ENCODE assay signal across 8 mouse cellular contexts in the genomic region with DNA sequence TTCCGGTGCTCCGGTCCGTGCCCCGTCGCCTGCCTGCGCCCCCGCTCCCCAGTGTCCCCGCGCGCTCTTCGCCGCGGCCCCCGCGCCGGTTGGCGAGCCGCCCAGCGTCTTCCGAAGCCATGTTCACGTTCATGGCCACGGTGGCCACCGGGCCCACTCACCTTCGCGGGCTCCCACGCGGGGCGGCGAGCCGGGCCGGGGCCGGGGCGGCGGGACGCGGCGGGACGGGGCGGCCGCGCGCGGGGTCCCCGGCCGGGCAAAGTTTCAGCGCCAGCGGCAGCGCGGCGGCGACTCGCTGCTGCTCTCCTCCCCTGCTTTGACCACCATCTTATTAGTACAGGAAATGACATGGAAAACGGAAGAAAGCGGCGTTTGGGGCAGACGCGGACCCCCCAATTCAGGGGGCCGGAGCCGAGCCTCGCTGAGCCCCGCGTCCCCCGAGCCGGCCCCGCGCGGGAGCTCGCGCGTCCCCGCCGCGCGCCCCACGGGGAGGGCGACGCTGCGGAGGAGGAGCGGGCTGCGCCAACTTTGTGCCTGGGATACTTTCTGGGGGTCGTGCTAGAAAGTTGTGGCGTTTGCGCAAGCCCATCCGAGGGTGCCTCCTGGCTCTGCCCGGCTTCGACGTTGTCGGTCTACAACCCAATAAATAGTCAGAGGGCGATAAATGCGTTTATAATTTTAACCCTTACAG. TPM values are rescaled to one million over a fixed set of nuclear protein-coding genes. Genes with fewer than 3 reads are reported as not detected.
DNase-seq lines count a peak whose midpoint lies in the region; ATAC-seq and TF ChIP-seq lines count a peak whose summit lies in the region.

A gene (minus strand): TSS at position 350 of the 691 bp plus-strand sequence.

- WGBS in hindbrain, embryonic 14.5 days, result under 1% methylated on average over 87 of the region's 90 CpGs
- WGBS in limb, embryonic 10.5 days, result under 1% methylated on average over 90 of the region's 90 CpGs
- WGBS in midbrain, embryonic 14.5 days, result under 1% methylated on average over 78 of the region's 90 CpGs

- no peaks in the 10 kb centered on the region for H3K79me2 ChIP-seq in CH12.LX (replicated peaks; ENCODE audit: control insufficient read depth, extremely low read depth, insufficient read depth, poor library complexity, severe bottlenecking)

- peak within 1 kb of the TSS; percentile 93 for H3K9ac ChIP-seq in CH12.LX (ENCODE audit: insufficient read depth, low read depth)
- peak within 1 kb of the TSS; percentile 92 for H3K9ac ChIP-seq in hindbrain, embryonic 14.5 days
- peak within 1 kb of the TSS; percentile 95 for H3K9ac ChIP-seq in midbrain, embryonic 14.5 days (replicated peaks; ENCODE audit: low read length)

- peak; percentile 41 for DNase-seq in gastrocnemius, adult 2 months
- no peak for DNase-seq in gastrocnemius, adult 18-20 months (ENCODE audit: low spot score)
- DNase-seq in CH12.LX (ENCODE audit: extremely low read depth), result no peak
- DNase-seq in embryo, embryonic 9.5 days (ENCODE audit: extremely low spot score), result peak; percentile 71
- peak; percentile 62 for DNase-seq in hindbrain, embryonic 14.5 days (ENCODE audit: low spot score)
- DNase-seq in limb, embryonic 10.5 days (ENCODE audit: low spot score), result peak; percentile 79
- DNase-seq in midbrain, embryonic 14.5 days, result peak; percentile 72
- DNase-seq in gastrocnemius, postnatal 36 days, result no peak

- H3K4me3 ChIP-seq in gastrocnemius, adult 2 months, result peak within 1 kb of the TSS; percentile 90
- H3K4me3 ChIP-seq in CH12.LX (replicated peaks in 1 of 3; ENCODE audit: low read depth in 2 of 3, low read length in 2 of 3, poor library complexity in 1 of 3), result peak within 1 kb of the TSS in 2 of 3 experiments; percentile 13 to 73
- peak within 1 kb of the TSS; percentile 70 for H3K4me3 ChIP-seq in hindbrain, embryonic 14.5 days (replicated peaks; ENCODE audit: low read length)
- peak within 1 kb of the TSS; percentile 85 for H3K4me3 ChIP-seq in limb, embryonic 10.5 days
- H3K4me3 ChIP-seq in midbrain, embryonic 14.5 days (replicated peaks; ENCODE audit: low read depth, low read length), result peak within 1 kb of the TSS; percentile 45

- intact Hi-C loops in gastrocnemius, adult 2 months (cut with DNase I), result loop anchor here (10.0 kb wide), 1 partner anchor 1101 kb away; a partner anchor contains a TSS
- intact Hi-C loops in gastrocnemius, postnatal 36 days (cut with DNase I), result no loop called here

- no peaks in the 10 kb centered on the region for H3K4me1 ChIP-seq in CH12.LX (ENCODE audit: control insufficient read depth in 1 of 2, insufficient read depth in 2 of 2)
- H3K4me1 ChIP-seq in hindbrain, embryonic 14.5 days (replicated peaks; ENCODE audit: control insufficient read depth, insufficient read depth, low read length), result peaks cover 20% of the 10 kb centered on the region
- H3K4me1 ChIP-seq in limb, embryonic 10.5 days, result peaks cover 55% of the 10 kb centered on the region
- peaks cover 14% of the 10 kb centered on the region for H3K4me1 ChIP-seq in midbrain, embryonic 14.5 days (ENCODE audit: control insufficient read depth, insufficient read depth, low read length)

- TF ChIP-seq CTCF in gastrocnemius, adult 2 months (IDR thresholded peaks at IDR 0.05), result no peak
- TF ChIP-seq CTCF in CH12.LX (conservative IDR thresholded peaks at IDR 0.05 in 1 of 2, IDR thresholded peaks at IDR 0.05 in 1 of 2; ENCODE audit: low read depth in 2 of 2, low read length in 2 of 2), result no peak

- dilution Hi-C loops in CH12.LX (cut with MboI; ENCODE audit: extremely low pct_ligation_motif_present, extremely low pct_unique_long_range_greater_than_20kb, low sequenced_read_pairs), result no loop called here

- TF ChIP-seq EP300 in CH12.LX (IDR thresholded peaks at IDR 0.05; ENCODE audit: low read length), result no peak

- no peaks in the 10 kb centered on the region for H3K9me3 ChIP-seq in CH12.LX (replicated peaks; ENCODE audit: low read length)
- no peaks in the 10 kb centered on the region for H3K9me3 ChIP-seq in hindbrain, embryonic 14.5 days (ENCODE audit: control insufficient read depth, low read length)
- no peaks in the 10 kb centered on the region for H3K9me3 ChIP-seq in limb, embryonic 10.5 days (replicated peaks)
- no peaks in the 10 kb centered on the region for H3K9me3 ChIP-seq in midbrain, embryonic 14.5 days (ENCODE audit: control insufficient read depth, low read length)

- no peaks in the 10 kb centered on the region for H3K36me3 ChIP-seq in CH12.LX (replicated peaks in 1 of 2; ENCODE audit: control insufficient read depth in 1 of 2, insufficient read depth in 1 of 2, low read length in 1 of 2)
- H3K36me3 ChIP-seq in hindbrain, embryonic 14.5 days (replicated peaks; ENCODE audit: control insufficient read depth, insufficient read depth), result no peaks in the 10 kb centered on the region
- H3K36me3 ChIP-seq in limb, embryonic 10.5 days, result 0 out of 2 replicates have a peak, but pooled peaks cover 5% of the 10 kb centered on the region
- no peaks in the 10 kb centered on the region for H3K36me3 ChIP-seq in midbrain, embryonic 14.5 days (ENCODE audit: control insufficient read depth, insufficient read depth, low read length)

- peak; percentile 48 for ATAC-seq in hindbrain, embryonic 14.5 days (ENCODE audit: low FRiP score)
- peak; percentile 47 for ATAC-seq in midbrain, embryonic 14.5 days (ENCODE audit: low FRiP score, low TSS enrichment)

- H3K27ac ChIP-seq in gastrocnemius, adult 2 months, result peak within 1 kb of the TSS; percentile 91
- no peak within 1 kb of the TSS for H3K27ac ChIP-seq in CH12.LX (ENCODE audit: insufficient read depth, low read depth)
- peak within 1 kb of the TSS; percentile 93 for H3K27ac ChIP-seq in hindbrain, embryonic 14.5 days
- H3K27ac ChIP-seq in limb, embryonic 10.5 days, result peak within 1 kb of the TSS; percentile 99
- peak within 1 kb of the TSS; percentile 94 for H3K27ac ChIP-seq in midbrain, embryonic 14.5 days (replicated peaks; ENCODE audit: low read depth, low read length)

- H3K27me3 ChIP-seq in CH12.LX (replicated peaks), result peaks cover 85% of the 10 kb centered on the region
- H3K27me3 ChIP-seq in hindbrain, embryonic 14.5 days (ENCODE audit: control insufficient read depth, insufficient read depth, low read length), result no peaks in the 10 kb centered on the region
- peaks cover 6% of the 10 kb centered on the region for H3K27me3 ChIP-seq in limb, embryonic 10.5 days (ENCODE audit: low read depth, poor library complexity, severe bottlenecking)
- no peaks in the 10 kb centered on the region for H3K27me3 ChIP-seq in midbrain, embryonic 14.5 days (ENCODE audit: control insufficient read depth, insufficient read depth, low read length)

- TF ChIP-seq RAD21 in CH12.LX (IDR thresholded peaks at IDR 0.05; ENCODE audit: low read depth, low read length), result no peak

- TF ChIP-seq POLR2A in CH12.LX (IDR thresholded peaks at IDR 0.05; ENCODE audit: low read depth, low read length), result no peak

- peak within 1 kb of the TSS; percentile 70 for H3K4me2 ChIP-seq in CH12.LX (ENCODE audit: insufficient read depth, low read depth, poor library complexity, severe bottlenecking)
- H3K4me2 ChIP-seq in hindbrain, embryonic 14.5 days (replicated peaks), result peak within 1 kb of the TSS; percentile 86
- peak within 1 kb of the TSS; percentile 66 for H3K4me2 ChIP-seq in midbrain, embryonic 14.5 days (ENCODE audit: low read length)

- in situ Hi-C loops in CH12.LX (cut with MboI; ENCODE audit: low pct_ligation_motif_present, low pct_unique_long_range_greater_than_20kb, low sequenced_read_pairs), result no loop called here

TF ChIP-seq in CH12.LX, 34 proteins besides CTCF, POLR2A, EP300 and RAD21:
- TF ChIP-seq UBTF (IDR thresholded peaks at IDR 0.05; ENCODE audit: low read depth, low read length) (peak; percentile 4; the same call in 1 of the 2 replicates), NRF1 (IDR thresholded peaks at IDR 0.05; ENCODE audit: low read depth, low read length) (no peak)

RNA-seq across cellular contexts. Expression of the gene that starts here (rescaled TPM):
- under 1 TPM; 0.77 to 0.81 TPM for total RNA-seq in gastrocnemius, adult 2 months (2021)
- under 1 TPM; 0.39 to 0.90 TPM for total RNA-seq in gastrocnemius, adult 18-20 months (2021)
- 1.3 and 1.8 TPM in 2 replicates for total RNA-seq in CH12.LX (2012; rRNA removed)
- total RNA-seq in CH12.LX (2014; rRNA removed), result 0.05 TPM in 1 of 2 replicates, not detected in the other
- polyA plus RNA-seq in CH12.LX (2012; ENCODE audit: insufficient read length, low read depth), result 0.06 TPM in 1 of 2 replicates, not detected in the other
- polyA plus RNA-seq in hindbrain, embryonic 14.5 days (2014; fragmentation: Nextera tagmentation; extraction: Ambion mirVana), result 1.8 and 2.5 TPM in 2 replicates
- 2.8 and 3.4 TPM in 2 replicates for polyA plus RNA-seq in limb, embryonic 10.5 days (2016; fragmentation: Nextera tagmentation; extraction: Ambion mirVana)
- polyA plus RNA-seq in midbrain, embryonic 14.5 days (2014; fragmentation: Nextera tagmentation; extraction: Ambion mirVana), result 2.4 and 2.6 TPM in 2 replicates
- 1 to 10 TPM in 1 of 2 experiments, under 1 TPM in 1; 0.57 to 1.1 TPM for total RNA-seq in gastrocnemius, postnatal 36 days (2021)

Comparison
In these comparisons a context has a peak if more than half of its experiments do, and no peak if none do; other contexts are left out.
1. Peak in DNase-seq, H3K4me3 ChIP-seq and H3K27ac ChIP-seq in gastrocnemius, adult 2 months; RNA of the gene not detected or under 1 TPM.
2. DNase-seq: peak in embryo, embryonic 9.5 days (single experiment), hindbrain, embryonic 14.5 days (single experiment), limb, embryonic 10.5 days (single experiment) and midbrain, embryonic 14.5 days (single experiment); none in gastrocnemius, adult 18-20 months (single experiment), CH12.LX (single experiment) and gastrocnemius, postnatal 36 days (0 of 2).
3. Peak in every context shown above with its lines, with median percentiles within 50 percentile points of each other: H3K4me3 ChIP-seq, H3K4me2 ChIP-seq and H3K9ac ChIP-seq.